Mouse (Mus musculus) megakaryocyte progenitor cell, adult 5-6 weeks (primary cell): ENCODE results near the gene Olfr90. TPM values are rescaled to one million over a fixed set of nuclear protein-coding genes. Genes with fewer than 3 reads are reported as not detected.
A peak's percentile ranks its signal among the peaks of the same experiment; 100 is the strongest.

ENCODE experiments used
- ATAC-seq: replicated peaks from 2 replicates; pipeline ENCODE4 v1.8.0; 2016; ENCODE audit warnings: mild to moderate bottlenecking, moderate TSS enrichment, inconsistent platforms; ENCODE audit not compliant: poor library complexity
- total RNA-seq, 2 experiments: library from RNA; stranded (forward) in 1 of 2; stranded (reverse) in 1 of 2; fragments of 157-497, 149-512 nt in 1 of 2; fragments of 200-1000 nt in 1 of 2; gene quantifications; 2 replicates each; pipeline versions ENCODE4 v1.2.3 to v1.2.4; 2015 to 2017

Olfr90 gene
- total RNA-seq, 2 experiments from 2014 or later = not detected

- ATAC-seq = no peak
These were observed 26.1 kb downstream of the Olfr90 start for GRCm38 (mm10) chr17:37062101-37062641.

- no peak for ATAC-seq
These were observed 26.9 kb downstream of the Olfr90 start for GRCm38 (mm10) chr17:37061435-37061834.

GRCm38 (mm10) chr17:37056957-37057356 is 31.3 kb downstream of the Olfr90 start:
- ATAC-seq = no peak

- ATAC-seq = peak; percentile 56
These were observed 36.6 kb downstream of the Olfr90 start for GRCm38 (mm10) chr17:37051745-37052144.

- ATAC-seq = no peak
These were observed 37.4 kb downstream of the Olfr90 start for GRCm38 (mm10) chr17:37050876-37051275.

GRCm38 (mm10) chr17:37050399-37050798 is 37.9 kb downstream of the Olfr90 start:
- ATAC-seq = peak; percentile 12; the same call in 1 of the 2 replicates

- peak; percentile 40 for ATAC-seq
These were observed 38.6 kb downstream of the Olfr90 start for GRCm38 (mm10) chr17:37049570-37050310.

- no peak for ATAC-seq
These were observed 39.9 kb downstream of the Olfr90 start for GRCm38 (mm10) chr17:37048383-37048782.

GRCm38 (mm10) chr17:37047981-37048380 is 40.3 kb downstream of the Olfr90 start:
- 0 out of 2 replicates have a peak, but pooled peaks have one; percentile 12 for ATAC-seq

GRCm38 (mm10) chr17:37047332-37047976 is 40.8 kb downstream of the Olfr90 start:
- ATAC-seq = no peak

GRCm38 (mm10) chr17:37046312-37047112 is 41.8 kb downstream of the Olfr90 start:
- ATAC-seq = 0 out of 2 replicates have a peak, but pooled peaks have one; percentile 7

GRCm38 (mm10) chr17:37045611-37046311 is 42.5 kb downstream of the Olfr90 start, which contains the start of gene Gabbr1:
Gene Gabbr1 (plus strand): TSS chr17:37045966.
- peak; percentile 47 for ATAC-seq

- peak; percentile 70 for ATAC-seq
These were observed 43.6 kb downstream of the Olfr90 start for GRCm38 (mm10) chr17:37044651-37045244.

- ATAC-seq = no peak; the same call in 1 of the 2 replicates
These were observed 49.0 kb downstream of the Olfr90 start for GRCm38 (mm10) chr17:37039127-37039894.

Other genes starting within 250 kb of the Olfr90 start
- gene Trim15, start 221.3 kb downstream of the Olfr90 start, total RNA-seq (2015) = not detected in 2 replicates
- gene Trim15, start 221.3 kb downstream of the Olfr90 start, total RNA-seq (2017) = not detected in 2 replicates
- gene Trim10, start 218.9 kb downstream of the Olfr90 start, total RNA-seq (2015) = 0.24 and 1.8 TPM in 2 replicates
- 1.1 and 2.3 TPM in 2 replicates for gene Trim10, start 218.9 kb downstream of the Olfr90 start, total RNA-seq (2017)
- gene Trim40, start 198.4 kb downstream of the Olfr90 start, total RNA-seq (2015) = not detected in 2 replicates
- not detected in 2 replicates for gene Trim40, start 198.4 kb downstream of the Olfr90 start, total RNA-seq (2017)
- gene Trim31, start 190.4 kb downstream of the Olfr90 start, total RNA-seq (2015) = not detected in 2 replicates
- not detected in 2 replicates for gene Trim31, start 190.4 kb downstream of the Olfr90 start, total RNA-seq (2017)
- gene Rnf39, start 145.6 kb downstream of the Olfr90 start, total RNA-seq (2015) = not detected in 2 replicates
- not detected in 2 replicates for gene Rnf39, start 145.6 kb downstream of the Olfr90 start, total RNA-seq (2017)
- 82.1 and 83.5 TPM in 2 replicates for gene Ppp1r11, start 136.8 kb downstream of the Olfr90 start, total RNA-seq (2015)
- 57.1 and 87.6 TPM in 2 replicates for gene Ppp1r11, start 136.8 kb downstream of the Olfr90 start, total RNA-seq (2017)
- 105 and 108 TPM in 2 replicates for gene Znrd1, start 129.9 kb downstream of the Olfr90 start, total RNA-seq (2015)
- 37.2 and 53.9 TPM in 2 replicates for gene Znrd1, start 129.9 kb downstream of the Olfr90 start, total RNA-seq (2017)
- gene Znrd1as, start 129.9 kb downstream of the Olfr90 start, total RNA-seq (2015) = 3.3 and 5.5 TPM in 2 replicates
- gene Znrd1as, start 129.9 kb downstream of the Olfr90 start, total RNA-seq (2017) = 6.2 and 8.6 TPM in 2 replicates
- not detected in 2 replicates for gene 2410137M14Rik, start 107.3 kb downstream of the Olfr90 start, total RNA-seq (2015)
- not detected in 2 replicates for gene 2410137M14Rik, start 107.3 kb downstream of the Olfr90 start, total RNA-seq (2017)
- gene H2-M5, start 99.0 kb downstream of the Olfr90 start, total RNA-seq (2015) = not detected in 2 replicates
- gene H2-M5, start 99.0 kb downstream of the Olfr90 start, total RNA-seq (2017) = not detected in 2 replicates
- gene Zfp57, start 87.3 kb downstream of the Olfr90 start, total RNA-seq (2015) = 0.22 TPM in 1 of 2 replicates, not detected in the other
- 0.25 TPM in 1 of 2 replicates, not detected in the other for gene Zfp57, start 87.3 kb downstream of the Olfr90 start, total RNA-seq (2017)
- gene Mog, start 65.1 kb downstream of the Olfr90 start, total RNA-seq (2015) = not detected in 2 replicates
- gene Mog, start 65.1 kb downstream of the Olfr90 start, total RNA-seq (2017) = not detected in 2 replicates
- 2.6 and 4.3 TPM in 2 replicates for gene Gabbr1, start 42.5 kb downstream of the Olfr90 start, total RNA-seq (2015)
- gene Gabbr1, start 42.5 kb downstream of the Olfr90 start, total RNA-seq (2017) = 0.25 and 0.91 TPM in 2 replicates
- not detected in 2 replicates for gene Olfr91, start 9.8 kb upstream of the Olfr90 start, total RNA-seq (2015)
- gene Olfr91, start 9.8 kb upstream of the Olfr90 start, total RNA-seq (2017) = not detected in 2 replicates
- not detected in 2 replicates for gene Olfr92, start 31.6 kb upstream of the Olfr90 start, total RNA-seq (2015)
- not detected in 2 replicates for gene Olfr92, start 31.6 kb upstream of the Olfr90 start, total RNA-seq (2017)
- not detected in 2 replicates for gene Olfr93, start 73.0 kb upstream of the Olfr90 start, total RNA-seq (2015)
- gene Olfr93, start 73.0 kb upstream of the Olfr90 start, total RNA-seq (2017) = not detected in 2 replicates
- gene Ubd, start 105.4 kb upstream of the Olfr90 start, total RNA-seq (2015) = 0.22 TPM in 1 of 2 replicates, not detected in the other
- 0.27 TPM in 1 of 2 replicates, not detected in the other for gene Ubd, start 105.4 kb upstream of the Olfr90 start, total RNA-seq (2017)
- not detected in 2 replicates for gene Olfr94, start 112.5 kb upstream of the Olfr90 start, total RNA-seq (2015)
- not detected in 2 replicates for gene Olfr94, start 112.5 kb upstream of the Olfr90 start, total RNA-seq (2017)
- not detected in 2 replicates for gene Olfr95, start 124.6 kb upstream of the Olfr90 start, total RNA-seq (2015)
- gene Olfr95, start 124.6 kb upstream of the Olfr90 start, total RNA-seq (2017) = not detected in 2 replicates
- not detected in 2 replicates for gene Olfr96, start 131.6 kb upstream of the Olfr90 start, total RNA-seq (2015)
- gene Olfr96, start 131.6 kb upstream of the Olfr90 start, total RNA-seq (2017) = not detected in 2 replicates
- gene Olfr97, start 148.8 kb upstream of the Olfr90 start, total RNA-seq (2015) = not detected in 2 replicates
- gene Olfr97, start 148.8 kb upstream of the Olfr90 start, total RNA-seq (2017) = not detected in 2 replicates
- not detected in 2 replicates for gene Olfr98, start 175.2 kb upstream of the Olfr90 start, total RNA-seq (2015)
- gene Olfr98, start 175.2 kb upstream of the Olfr90 start, total RNA-seq (2017) = not detected in 2 replicates
- 11.0 and 11.6 TPM in 2 replicates for gene H2-M3, start 181.7 kb upstream of the Olfr90 start, total RNA-seq (2015)
- 23.5 and 27.3 TPM in 2 replicates for gene H2-M3, start 181.7 kb upstream of the Olfr90 start, total RNA-seq (2017)
- not detected in 2 replicates for gene Olfr99, start 195.0 kb upstream of the Olfr90 start, total RNA-seq (2015)
- gene Olfr99, start 195.0 kb upstream of the Olfr90 start, total RNA-seq (2017) = not detected in 2 replicates
- not detected in 2 replicates for gene Olfr101, start 215.8 kb upstream of the Olfr90 start, total RNA-seq (2015)
- gene Olfr101, start 215.8 kb upstream of the Olfr90 start, total RNA-seq (2017) = not detected in 2 replicates
- not detected in 2 replicates for gene Olfr102, start 228.6 kb upstream of the Olfr90 start, total RNA-seq (2015)
- not detected in 2 replicates for gene Olfr102, start 228.6 kb upstream of the Olfr90 start, total RNA-seq (2017)